Mouse (Mus musculus) forelimb bud, embryonic 11.5 days (tissue): Measurements from ENCODE around the gene Eif4g3.
"Not testable (repeated sequence)": the region's sequence is repeated elsewhere in the genome, so short reads cannot be mapped to it uniquely, and the experiment has no call there.

Experiments used
- DNase-seq: peaks from one replicate; pipeline ENCODE4 v3.0.0-alpha.2; 2012; ENCODE audit warnings: low read depth, low spot score

The Eif4g3 gene

GRCm38 (mm10) chr4:138022761-138023160 lies 29.9 kb downstream of the Eif4g3 start:
- no peak for DNase-seq

- DNase-seq, result no peak
Observed at GRCm38 (mm10) chr4:138023403-138024100, 30.7 kb downstream of the Eif4g3 start.

GRCm38 (mm10) chr4:138029168-138029567 lies 36.3 kb downstream of the Eif4g3 start:
- DNase-seq, result no peak

- no peak for DNase-seq
Observed at GRCm38 (mm10) chr4:138031828-138032227, 39.0 kb downstream of the Eif4g3 start.

GRCm38 (mm10) chr4:138033871-138034270 lies 41.0 kb downstream of the Eif4g3 start:
- no peak for DNase-seq

- DNase-seq, result no peak
Observed at GRCm38 (mm10) chr4:138035435-138036120, 42.8 kb downstream of the Eif4g3 start.

GRCm38 (mm10) chr4:138037110-138037509 lies 44.3 kb downstream of the Eif4g3 start:
- DNase-seq, result no peak

- no peak for DNase-seq
Observed at GRCm38 (mm10) chr4:138037896-138038295, 45.1 kb downstream of the Eif4g3 start.

GRCm38 (mm10) chr4:138038365-138039274 lies 45.8 kb downstream of the Eif4g3 start:
- no peak for DNase-seq

- no peak for DNase-seq
Observed at GRCm38 (mm10) chr4:138039275-138039651, 46.4 kb downstream of the Eif4g3 start.

GRCm38 (mm10) chr4:138040589-138040988 lies 47.8 kb downstream of the Eif4g3 start:
- DNase-seq, result no peak

- no peak for DNase-seq
Observed at GRCm38 (mm10) chr4:138041566-138042256, 48.9 kb downstream of the Eif4g3 start.

- DNase-seq, result no peak
Observed at GRCm38 (mm10) chr4:138042257-138042589, 49.4 kb downstream of the Eif4g3 start.

GRCm38 (mm10) chr4:138042625-138043024 lies 49.8 kb downstream of the Eif4g3 start:
- DNase-seq, result no peak

GRCm38 (mm10) chr4:138044841-138045500 lies 52.1 kb downstream of the Eif4g3 start:
- no peak for DNase-seq

- no peak for DNase-seq
Observed at GRCm38 (mm10) chr4:138045809-138046208, 53.0 kb downstream of the Eif4g3 start.

- no peak for DNase-seq
Observed at GRCm38 (mm10) chr4:138046371-138046770, 53.5 kb downstream of the Eif4g3 start.

- peak; percentile 20 for DNase-seq
Observed at GRCm38 (mm10) chr4:138049547-138049946, 56.7 kb downstream of the Eif4g3 start.

- DNase-seq, result no peak
Observed at GRCm38 (mm10) chr4:138051488-138051887, 58.7 kb downstream of the Eif4g3 start.

GRCm38 (mm10) chr4:138056658-138057057 lies 63.8 kb downstream of the Eif4g3 start:
- DNase-seq, result no peak

GRCm38 (mm10) chr4:138057196-138057754 lies 64.5 kb downstream of the Eif4g3 start:
- not testable (repeated sequence) for DNase-seq
